Mouse (Mus musculus): ENCODE measurements around the gene Cldn3. TPM values are rescaled to one million over a fixed set of nuclear protein-coding genes. Genes with fewer than 3 reads are reported as not detected.
A peak's percentile ranks its signal among the peaks of the same experiment; 100 is the strongest.

The Cldn3 gene
- polyA plus RNA-seq, 1 experiment from 2014 or later = 5.9 TPM

DNA sequence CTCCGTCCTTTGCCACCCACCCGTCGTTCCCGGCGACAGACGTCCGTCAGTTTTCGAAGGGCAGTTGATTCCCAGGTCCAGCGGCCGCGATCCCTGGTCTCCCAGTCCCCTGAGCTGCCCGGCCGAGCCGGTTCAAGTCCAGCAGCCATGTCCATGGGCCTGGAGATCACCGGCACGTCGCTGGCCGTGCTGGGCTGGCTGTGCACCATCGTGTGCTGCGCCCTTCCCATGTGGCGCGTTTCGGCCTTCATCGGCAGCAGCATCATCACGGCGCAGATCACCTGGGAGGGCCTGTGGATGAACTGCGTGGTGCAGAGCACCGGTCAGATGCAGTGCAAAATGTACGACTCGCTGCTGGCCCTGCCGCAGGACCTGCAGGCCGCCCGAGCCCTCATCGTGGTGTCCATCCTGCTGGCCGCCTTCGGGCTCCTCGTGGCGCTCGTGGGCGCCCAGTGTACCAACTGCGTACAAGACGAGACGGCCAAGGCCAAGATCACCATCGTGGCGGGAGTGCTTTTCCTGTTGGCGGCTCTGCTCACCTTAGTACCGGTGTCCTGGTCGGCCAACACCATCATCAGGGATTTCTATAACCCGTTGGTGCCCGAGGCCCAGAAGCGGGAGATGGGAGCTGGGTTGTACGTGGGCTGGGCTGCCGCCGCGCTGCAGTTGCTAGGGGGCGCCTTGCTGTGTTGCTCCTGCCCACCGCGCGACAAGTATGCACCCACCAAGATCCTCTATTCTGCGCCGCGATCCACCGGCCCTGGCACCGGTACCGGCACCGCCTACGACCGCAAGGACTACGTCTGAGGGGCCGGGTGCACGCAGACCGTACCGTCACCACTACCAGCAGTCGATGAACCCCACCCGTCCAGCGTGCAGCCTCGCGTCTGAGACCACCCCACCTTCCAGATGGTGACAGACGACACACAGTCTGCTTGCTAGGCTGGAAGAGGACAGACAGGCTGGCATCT is 569 bp downstream of the Cldn3 start:
- H3K9ac ChIP-seq (ENCODE audit: low read length) = no peak overlapping the region
- ATAC-seq (peak; percentile 46), DNase-seq (ENCODE audit: low spot score) (peak; percentile 45)
- H3K9me3 ChIP-seq (replicated peaks; ENCODE audit: control insufficient read depth, low read length) = no peaks in the 10 kb centered on the region
- no peak overlapping the region for H3K27ac ChIP-seq (ENCODE audit: low read depth, low read length)
- H3K4me2 ChIP-seq (ENCODE audit: low read length) = peak overlapping the region; percentile 43
- no peaks in the 10 kb centered on the region for H3K36me3 ChIP-seq (ENCODE audit: control insufficient read depth, insufficient read depth, low read length)
- H3K4me3 ChIP-seq (ENCODE audit: low read depth, low read length) = peak overlapping the region; percentile 25
- peaks cover 46% of the 10 kb centered on the region for H3K27me3 ChIP-seq (replicated peaks; ENCODE audit: control insufficient read depth, insufficient read depth, low read length)
- no peaks in the 10 kb centered on the region; the same call in 1 of the 2 replicates for H3K4me1 ChIP-seq (ENCODE audit: control insufficient read depth, insufficient read depth, low read length)
- 3% methylated on average over 79 of the region's 79 CpGs for WGBS

GRCm38 (mm10) chr5:134989166-134989565 is 3.2 kb downstream of the Cldn3 start:
- H3K9ac ChIP-seq (ENCODE audit: low read length) = no peak overlapping the region
- H3K4me1 ChIP-seq (ENCODE audit: control insufficient read depth, insufficient read depth, low read length) = no peaks in the 10 kb centered on the region; the same call in 1 of the 2 replicates
- H3K4me2 ChIP-seq (ENCODE audit: low read length) = no peak overlapping the region
- ATAC-seq (no peak), DNase-seq (ENCODE audit: low spot score) (no peak)
- H3K9me3 ChIP-seq (replicated peaks; ENCODE audit: control insufficient read depth, low read length) = no peaks in the 10 kb centered on the region
- 79% methylated on average over 11 of the region's 11 CpGs for WGBS
- no peaks in the 10 kb centered on the region for H3K36me3 ChIP-seq (ENCODE audit: control insufficient read depth, insufficient read depth, low read length)
- H3K27ac ChIP-seq (ENCODE audit: low read depth, low read length) = no peak overlapping the region
- H3K4me3 ChIP-seq (ENCODE audit: low read depth, low read length) = no peak overlapping the region
- H3K27me3 ChIP-seq (replicated peaks; ENCODE audit: control insufficient read depth, insufficient read depth, low read length) = peaks cover 46% of the 10 kb centered on the region

GRCm38 (mm10) chr5:134989741-134990140 is 3.7 kb downstream of the Cldn3 start:
- H3K4me1 ChIP-seq (ENCODE audit: control insufficient read depth, insufficient read depth, low read length) = no peaks in the 10 kb centered on the region; the same call in 1 of the 2 replicates
- DNase-seq (ENCODE audit: low spot score) = no peak
- H3K4me2 ChIP-seq (ENCODE audit: low read length) = no peak overlapping the region
- 72% methylated on average over 6 of the region's 6 CpGs for WGBS
- no peaks in the 10 kb centered on the region for H3K9me3 ChIP-seq (replicated peaks; ENCODE audit: control insufficient read depth, low read length)
- no peak overlapping the region for H3K9ac ChIP-seq (ENCODE audit: low read length)
- no peak overlapping the region for H3K4me3 ChIP-seq (ENCODE audit: low read depth, low read length)
- H3K27ac ChIP-seq (ENCODE audit: low read depth, low read length) = no peak overlapping the region
- no peak for ATAC-seq
- peaks cover 41% of the 10 kb centered on the region for H3K27me3 ChIP-seq (replicated peaks; ENCODE audit: control insufficient read depth, insufficient read depth, low read length)
- H3K36me3 ChIP-seq (ENCODE audit: control insufficient read depth, insufficient read depth, low read length) = no peaks in the 10 kb centered on the region

GRCm38 (mm10) chr5:134992566-134992965 is 6.6 kb downstream of the Cldn3 start:
- Histone ChIP-seq H3K27ac (ENCODE audit: low read depth, low read length) (no peak overlapping the region), H3K9me3 (replicated peaks; ENCODE audit: control insufficient read depth, low read length) (no peaks in the 10 kb centered on the region), H3K27me3 (replicated peaks; ENCODE audit: control insufficient read depth, insufficient read depth, low read length) (peaks cover 13% of the 10 kb centered on the region), H3K9ac (ENCODE audit: low read length) (no peak overlapping the region), H3K4me1 (ENCODE audit: control insufficient read depth, insufficient read depth, low read length) (no peaks in the 10 kb centered on the region), H3K4me2 (ENCODE audit: low read length) (no peak overlapping the region), H3K36me3 (ENCODE audit: control insufficient read depth, insufficient read depth, low read length) (no peaks in the 10 kb centered on the region), H3K4me3 (ENCODE audit: low read depth, low read length) (no peak overlapping the region)
- ATAC-seq (no peak), DNase-seq (ENCODE audit: low spot score) (no peak)
- 93% methylated on average over 5 of the region's 5 CpGs for WGBS

DNA sequence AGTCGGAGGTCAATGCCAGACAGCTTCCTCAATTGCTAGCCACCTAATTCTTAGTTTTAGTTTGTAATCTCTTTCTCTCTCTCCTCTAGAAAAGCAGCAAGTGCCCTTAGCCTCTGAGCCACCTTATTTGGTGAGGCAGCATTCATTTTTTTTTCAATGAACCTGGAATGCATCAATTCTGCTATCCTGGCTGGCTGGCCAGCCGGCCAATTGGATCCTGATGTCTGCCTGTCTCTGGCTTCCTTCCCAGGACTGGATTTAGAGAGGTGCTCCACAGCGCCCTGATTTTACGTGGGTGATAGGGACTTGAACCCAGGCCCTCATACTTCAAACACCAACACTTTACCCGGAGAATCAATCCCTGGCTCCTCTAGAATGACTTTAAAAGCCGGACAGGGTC is 12.3 kb downstream of the Cldn3 start:
- no peaks in the 10 kb centered on the region for H3K9me3 ChIP-seq (replicated peaks; ENCODE audit: control insufficient read depth, low read length)
- peaks cover 8% of the 10 kb centered on the region; the same call in 1 of the 2 replicates for H3K4me1 ChIP-seq (ENCODE audit: control insufficient read depth, insufficient read depth, low read length)
- no peaks in the 10 kb centered on the region for H3K36me3 ChIP-seq (ENCODE audit: control insufficient read depth, insufficient read depth, low read length)
- no peaks in the 10 kb centered on the region for H3K27me3 ChIP-seq (replicated peaks; ENCODE audit: control insufficient read depth, insufficient read depth, low read length)
- H3K9ac ChIP-seq (ENCODE audit: low read length) = no peak overlapping the region
- no peak for ATAC-seq
- no peak overlapping the region for H3K27ac ChIP-seq (ENCODE audit: low read depth, low read length)
- H3K4me3 ChIP-seq (ENCODE audit: low read depth, low read length) = no peak overlapping the region
- 77% methylated on average over 6 of the region's 6 CpGs for WGBS
- no peak overlapping the region for H3K4me2 ChIP-seq (ENCODE audit: low read length)
- DNase-seq (ENCODE audit: low spot score) = no peak

DNA sequence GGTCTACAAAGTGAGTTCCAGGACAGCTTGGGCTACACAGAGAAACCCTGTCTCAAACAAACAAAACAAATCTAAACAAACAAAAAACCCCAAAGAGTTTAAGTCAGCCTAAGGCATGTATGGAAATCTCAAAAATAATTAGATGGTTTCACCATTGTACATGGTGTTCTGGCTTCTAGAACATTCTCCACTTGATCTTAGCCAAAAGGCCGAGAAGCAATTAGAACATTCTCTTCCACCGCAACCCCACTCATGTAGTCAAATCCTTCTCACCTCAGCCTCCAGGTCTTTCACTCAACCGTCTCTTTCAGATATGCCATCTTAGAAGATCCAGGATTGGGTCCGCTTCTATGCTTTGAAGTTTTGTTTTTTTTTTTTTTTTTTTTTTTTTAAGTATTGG is 13.8 kb downstream of the Cldn3 start:
- H3K4me3 ChIP-seq (ENCODE audit: low read depth, low read length) = no peak overlapping the region
- no peaks in the 10 kb centered on the region for H3K27me3 ChIP-seq (replicated peaks; ENCODE audit: control insufficient read depth, insufficient read depth, low read length)
- no peak overlapping the region for H3K27ac ChIP-seq (ENCODE audit: low read depth, low read length)
- no peaks in the 10 kb centered on the region for H3K36me3 ChIP-seq (ENCODE audit: control insufficient read depth, insufficient read depth, low read length)
- no peak for ATAC-seq
- DNase-seq (ENCODE audit: low spot score) = no peak
- H3K4me1 ChIP-seq (ENCODE audit: control insufficient read depth, insufficient read depth, low read length) = peaks cover 8% of the 10 kb centered on the region; the same call in 1 of the 2 replicates
- no peak overlapping the region for H3K4me2 ChIP-seq (ENCODE audit: low read length)
- H3K9ac ChIP-seq (ENCODE audit: low read length) = no peak overlapping the region
- WGBS = 96% methylated on average over 4 of the region's 4 CpGs
- H3K9me3 ChIP-seq (replicated peaks; ENCODE audit: control insufficient read depth, low read length) = no peaks in the 10 kb centered on the region

- Histone ChIP-seq H3K9ac (ENCODE audit: low read length) (no peak overlapping the region), H3K36me3 (ENCODE audit: control insufficient read depth, insufficient read depth, low read length) (no peaks in the 10 kb centered on the region), H3K9me3 (replicated peaks; ENCODE audit: control insufficient read depth, low read length) (no peaks in the 10 kb centered on the region), H3K27ac (ENCODE audit: low read depth, low read length) (peak overlapping the region; percentile 27; the same call in 1 of the 2 replicates), H3K4me2 (ENCODE audit: low read length) (no peak overlapping the region; the same call in 1 of the 2 replicates), H3K4me1 (ENCODE audit: control insufficient read depth, insufficient read depth, low read length) (peaks cover 8% of the 10 kb centered on the region; the same call in 1 of the 2 replicates), H3K4me3 (ENCODE audit: low read depth, low read length) (no peak overlapping the region), H3K27me3 (replicated peaks; ENCODE audit: control insufficient read depth, insufficient read depth, low read length) (no peaks in the 10 kb centered on the region)
- WGBS = 36% methylated on average over 16 of the region's 16 CpGs
- DNase-seq (ENCODE audit: low spot score) (peak; percentile 31), ATAC-seq (peak; percentile 40; the same call in 1 of the 2 replicates)
Observed at GRCm38 (mm10) chr5:135000751-135001150, 14.7 kb downstream of the Cldn3 start.

GRCm38 (mm10) chr5:135001309-135001708 is 15.3 kb downstream of the Cldn3 start:
- H3K4me2 ChIP-seq (ENCODE audit: low read length) = peak overlapping the region; percentile 35
- H3K9me3 ChIP-seq (replicated peaks; ENCODE audit: control insufficient read depth, low read length) = no peaks in the 10 kb centered on the region
- 0% methylated on average over 14 of the region's 14 CpGs for WGBS
- H3K9ac ChIP-seq (ENCODE audit: low read length) = no peak overlapping the region
- DNase-seq (ENCODE audit: low spot score) (peak; percentile 76), ATAC-seq (peak; percentile 60)
- H3K36me3 ChIP-seq (ENCODE audit: control insufficient read depth, insufficient read depth, low read length) = no peaks in the 10 kb centered on the region
- no peak overlapping the region for H3K4me3 ChIP-seq (ENCODE audit: low read depth, low read length)
- no peaks in the 10 kb centered on the region for H3K27me3 ChIP-seq (replicated peaks; ENCODE audit: control insufficient read depth, insufficient read depth, low read length)
- peak overlapping the region; percentile 27; the same call in 1 of the 2 replicates for H3K27ac ChIP-seq (ENCODE audit: low read depth, low read length)
- H3K4me1 ChIP-seq (ENCODE audit: control insufficient read depth, insufficient read depth, low read length) = peaks cover 8% of the 10 kb centered on the region; the same call in 1 of the 2 replicates

DNA sequence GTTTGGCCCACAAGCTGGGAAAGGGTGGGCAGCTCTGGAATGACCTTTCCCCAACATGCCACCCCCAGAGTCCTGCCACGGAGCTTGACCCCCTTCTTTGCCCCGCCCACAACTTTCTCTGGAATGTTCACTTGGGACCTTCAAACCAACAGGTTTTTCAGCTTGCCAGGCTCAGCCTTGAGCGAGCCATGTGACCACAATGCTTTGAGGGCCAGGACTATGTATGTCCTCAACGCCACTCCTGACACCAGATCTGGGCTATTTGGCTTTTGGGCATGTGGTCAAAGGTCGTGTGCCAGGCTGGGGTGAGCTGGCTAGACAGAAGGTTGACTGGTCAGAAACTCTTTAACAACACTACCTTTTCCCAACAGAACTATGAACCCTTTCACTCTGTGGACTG is 16.1 kb downstream of the Cldn3 start:
- Histone ChIP-seq H3K36me3 (ENCODE audit: control insufficient read depth, insufficient read depth, low read length) (no peaks in the 10 kb centered on the region), H3K27ac (ENCODE audit: low read depth, low read length) (no peak overlapping the region), H3K4me3 (ENCODE audit: low read depth, low read length) (no peak overlapping the region), H3K9me3 (replicated peaks; ENCODE audit: control insufficient read depth, low read length) (no peaks in the 10 kb centered on the region), H3K4me2 (ENCODE audit: low read length) (no peak overlapping the region), H3K9ac (ENCODE audit: low read length) (no peak overlapping the region), H3K4me1 (ENCODE audit: control insufficient read depth, insufficient read depth, low read length) (peaks cover 8% of the 10 kb centered on the region; the same call in 1 of the 2 replicates), H3K27me3 (replicated peaks; ENCODE audit: control insufficient read depth, insufficient read depth, low read length) (no peaks in the 10 kb centered on the region)
- ATAC-seq (no peak), DNase-seq (ENCODE audit: low spot score) (no peak)
- WGBS = 67% methylated on average over 5 of the region's 5 CpGs

Data from forebrain, embryonic 14.5 days (tissue).